Mouse (Mus musculus): ENCODE results near the gene Abhd5. TPM values are rescaled to one million over a fixed set of nuclear protein-coding genes. Genes with fewer than 3 reads are reported as not detected.

The Abhd5 gene
- polyA plus RNA-seq, 1 experiment from 2014 or later = 22.3 TPM

DNA sequence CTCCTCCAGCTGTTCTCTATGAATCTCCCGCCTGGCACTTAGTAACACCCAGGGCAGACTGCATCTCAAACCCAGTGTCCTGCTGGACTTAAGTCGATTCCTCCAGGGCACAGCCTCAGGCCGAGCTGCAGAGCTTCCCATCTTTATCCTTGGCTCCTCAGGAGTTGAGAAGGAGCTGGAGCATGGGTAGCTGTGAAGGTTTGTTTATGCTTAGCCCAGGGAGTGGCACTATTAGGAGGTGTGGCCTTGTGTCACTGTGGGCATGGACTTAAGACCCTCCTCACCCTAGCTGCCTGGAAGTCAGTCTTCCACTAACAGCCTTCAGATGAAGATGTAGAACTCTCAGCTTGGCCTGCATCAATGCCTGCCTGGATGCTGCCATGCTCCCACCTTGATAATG, 29.1 kb upstream of the Abhd5 start:
- H3K4me2 ChIP-seq (ENCODE audit: low read depth, low read length) = no peak overlapping the region
- TF ChIP-seq CTCF (IDR thresholded peaks at IDR 0.05; ENCODE audit: low read depth) = no peak
- TF ChIP-seq EP300 (IDR thresholded peaks at IDR 0.05; ENCODE audit: low read depth) = no peak
- no peak for DNase-seq
- no peaks in the 10 kb centered on the region for H3K36me3 ChIP-seq (replicated peaks; ENCODE audit: insufficient read depth, low read length)
- H3K9ac ChIP-seq (replicated peaks) = no peak overlapping the region
- no peaks in the 10 kb centered on the region for H3K9me3 ChIP-seq (ENCODE audit: low read length)
- peaks cover 17% of the 10 kb centered on the region for H3K4me1 ChIP-seq (ENCODE audit: insufficient read depth)
- ATAC-seq = no peak
- WGBS (ENCODE audit: insufficient replicate concordance) = 56% methylated on average over 3 of the region's 3 CpGs
- no peaks in the 10 kb centered on the region for H3K27me3 ChIP-seq (ENCODE audit: insufficient read depth, low read length)
- no peak overlapping the region for H3K27ac ChIP-seq (ENCODE audit: low read depth)
- H3K4me3 ChIP-seq (ENCODE audit: low read depth, low read length) = no peak overlapping the region

DNA sequence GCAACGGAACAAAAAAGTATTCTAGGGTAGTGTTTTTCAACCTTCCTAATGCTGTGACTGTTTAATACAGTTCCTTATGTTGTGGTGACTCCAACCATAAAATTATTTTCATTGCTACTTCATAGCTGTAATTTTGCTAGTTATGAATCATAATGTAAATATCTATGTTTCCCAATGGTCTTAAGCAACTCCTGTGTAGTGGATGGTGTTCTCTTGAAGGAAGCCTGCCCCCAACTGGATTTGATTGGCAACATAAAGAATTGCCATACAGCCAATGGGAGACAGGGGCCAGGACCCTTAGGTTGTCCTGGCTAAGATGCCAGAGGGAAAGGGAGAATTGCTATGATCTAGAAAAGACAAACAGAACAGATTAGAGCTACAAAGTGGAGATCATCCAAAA, 25.4 kb upstream of the Abhd5 start:
- 80% methylated on average over 1 of the region's 1 CpGs for WGBS (ENCODE audit: insufficient replicate concordance)
- ATAC-seq (no peak), DNase-seq (no peak)

DNA sequence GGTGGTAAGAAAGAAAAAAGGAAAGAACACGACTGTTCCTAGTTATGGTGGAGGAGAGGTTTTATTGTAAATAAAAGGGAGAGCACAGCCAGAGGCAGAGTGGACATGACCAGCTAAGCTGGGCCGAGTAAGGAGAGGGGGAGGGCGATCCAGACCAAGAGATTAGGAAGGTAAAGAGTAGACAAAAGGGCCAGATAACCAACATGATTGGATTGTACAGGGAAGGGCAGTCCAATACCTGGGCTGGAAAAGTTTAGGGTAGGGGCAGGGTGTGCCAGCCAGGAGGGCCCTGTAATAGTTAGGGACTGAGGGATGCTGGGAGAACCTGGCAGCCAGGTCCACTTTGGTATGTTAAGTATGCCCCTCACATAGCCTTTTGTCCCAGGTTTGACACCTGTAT, 23.2 kb upstream of the Abhd5 start:
- Histone ChIP-seq H3K27ac (ENCODE audit: low read depth) (no peak overlapping the region), H3K4me1 (ENCODE audit: insufficient read depth) (no peaks in the 10 kb centered on the region), H3K9me3 (ENCODE audit: low read length) (no peaks in the 10 kb centered on the region), H3K27me3 (ENCODE audit: insufficient read depth, low read length) (no peaks in the 10 kb centered on the region), H3K4me3 (ENCODE audit: low read depth, low read length) (no peak overlapping the region), H3K4me2 (ENCODE audit: low read depth, low read length) (no peak overlapping the region), H3K9ac (replicated peaks) (no peak overlapping the region), H3K36me3 (replicated peaks; ENCODE audit: insufficient read depth, low read length) (no peaks in the 10 kb centered on the region)
- ATAC-seq (no peak), DNase-seq (no peak)
- WGBS (ENCODE audit: insufficient replicate concordance) = 55% methylated on average over 3 of the region's 3 CpGs
- TF ChIP-seq EP300 (IDR thresholded peaks at IDR 0.05; ENCODE audit: low read depth) (no peak), CTCF (IDR thresholded peaks at IDR 0.05; ENCODE audit: low read depth) (no peak)

More for the DNA sequence above, 25.4 kb upstream of the Abhd5 start:
- H3K27me3 ChIP-seq (ENCODE audit: insufficient read depth, low read length) = no peaks in the 10 kb centered on the region
- H3K4me3 ChIP-seq (ENCODE audit: low read depth, low read length) = no peak overlapping the region
- TF ChIP-seq EP300 (IDR thresholded peaks at IDR 0.05; ENCODE audit: low read depth) (no peak), CTCF (IDR thresholded peaks at IDR 0.05; ENCODE audit: low read depth) (no peak)
- no peak overlapping the region for H3K4me2 ChIP-seq (ENCODE audit: low read depth, low read length)
- H3K4me1 ChIP-seq (ENCODE audit: insufficient read depth) = peaks cover 7% of the 10 kb centered on the region; the same call in 1 of the 2 replicates
- H3K9ac ChIP-seq (replicated peaks) = no peak overlapping the region
- no peak overlapping the region for H3K27ac ChIP-seq (ENCODE audit: low read depth)
- H3K9me3 ChIP-seq (ENCODE audit: low read length) = no peaks in the 10 kb centered on the region
- H3K36me3 ChIP-seq (replicated peaks; ENCODE audit: insufficient read depth, low read length) = no peaks in the 10 kb centered on the region

DNA sequence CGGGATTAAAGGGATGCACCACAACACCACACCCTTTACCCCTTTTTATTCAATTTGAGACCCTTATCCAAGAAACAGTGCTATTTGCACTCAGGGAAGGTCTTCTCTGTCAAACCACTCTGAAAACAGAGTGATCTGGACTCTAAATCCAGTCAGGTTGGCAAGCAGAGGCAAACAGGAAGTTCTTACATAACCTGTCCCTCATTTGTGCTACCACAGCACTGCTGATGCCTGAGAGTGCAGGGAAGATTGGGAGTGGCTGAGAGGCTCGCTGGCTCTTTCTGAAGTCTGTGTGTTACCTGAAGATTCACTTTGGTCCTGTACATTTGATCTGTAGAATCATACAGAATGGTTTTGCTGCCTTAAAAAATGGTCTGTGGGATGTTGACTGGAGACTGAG, 14.7 kb upstream of the Abhd5 start:
- no peak overlapping the region for H3K4me2 ChIP-seq (ENCODE audit: low read depth, low read length)
- no peak for TF ChIP-seq EP300 (IDR thresholded peaks at IDR 0.05; ENCODE audit: low read depth)
- no peak for TF ChIP-seq CTCF (IDR thresholded peaks at IDR 0.05; ENCODE audit: low read depth)
- WGBS (ENCODE audit: insufficient replicate concordance) = 29% methylated on average over 2 of the region's 2 CpGs

DNA sequence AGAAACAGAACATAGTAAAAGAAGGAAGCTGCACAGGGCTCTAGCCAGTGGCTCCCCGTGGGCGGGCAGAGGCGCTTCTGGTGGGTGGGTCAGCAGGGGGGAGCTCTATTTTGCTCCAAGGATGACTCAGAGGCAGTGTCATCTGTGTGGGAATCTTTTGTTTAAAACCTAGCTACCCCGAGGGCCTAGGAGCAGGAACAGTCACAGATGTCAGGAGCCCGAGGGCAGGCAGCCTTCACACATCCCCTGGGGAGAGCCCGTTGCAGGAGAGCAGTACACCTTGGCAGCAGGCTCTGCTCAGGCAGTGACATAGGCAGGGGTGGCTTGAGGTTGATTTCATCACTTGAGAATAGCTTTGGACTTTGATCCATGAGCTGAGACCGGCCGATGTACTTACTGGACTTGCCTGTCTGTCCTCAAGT, 13.9 kb upstream of the Abhd5 start:
- H3K27me3 ChIP-seq (ENCODE audit: insufficient read depth, low read length) = no peaks in the 10 kb centered on the region
- H3K27ac ChIP-seq (ENCODE audit: low read depth) = no peak overlapping the region
- H3K9me3 ChIP-seq (ENCODE audit: low read length) = no peaks in the 10 kb centered on the region
- no peak overlapping the region for H3K4me2 ChIP-seq (ENCODE audit: low read depth, low read length)
- no peak overlapping the region for H3K9ac ChIP-seq (replicated peaks)
- no peaks in the 10 kb centered on the region for H3K36me3 ChIP-seq (replicated peaks; ENCODE audit: insufficient read depth, low read length)
- no peak for DNase-seq
- peaks cover 7% of the 10 kb centered on the region for H3K4me1 ChIP-seq (ENCODE audit: insufficient read depth)
- WGBS (ENCODE audit: insufficient replicate concordance) = 27% methylated on average over 8 of the region's 8 CpGs
- no peak overlapping the region for H3K4me3 ChIP-seq (ENCODE audit: low read depth, low read length)
- ATAC-seq = peak; percentile 71
- TF ChIP-seq EP300 (IDR thresholded peaks at IDR 0.05; ENCODE audit: low read depth) (no peak), CTCF (IDR thresholded peaks at IDR 0.05; ENCODE audit: low read depth) (no peak)

More for the DNA sequence above, 14.7 kb upstream of the Abhd5 start:
- peaks cover 7% of the 10 kb centered on the region for H3K4me1 ChIP-seq (ENCODE audit: insufficient read depth)
- H3K9ac ChIP-seq (replicated peaks) = no peak overlapping the region
- H3K36me3 ChIP-seq (replicated peaks; ENCODE audit: insufficient read depth, low read length) = no peaks in the 10 kb centered on the region
- no peaks in the 10 kb centered on the region for H3K27me3 ChIP-seq (ENCODE audit: insufficient read depth, low read length)
- ATAC-seq (no peak), DNase-seq (no peak)
- H3K9me3 ChIP-seq (ENCODE audit: low read length) = no peaks in the 10 kb centered on the region
- H3K27ac ChIP-seq (ENCODE audit: low read depth) = no peak overlapping the region
- H3K4me3 ChIP-seq (ENCODE audit: low read depth, low read length) = no peak overlapping the region

DNA sequence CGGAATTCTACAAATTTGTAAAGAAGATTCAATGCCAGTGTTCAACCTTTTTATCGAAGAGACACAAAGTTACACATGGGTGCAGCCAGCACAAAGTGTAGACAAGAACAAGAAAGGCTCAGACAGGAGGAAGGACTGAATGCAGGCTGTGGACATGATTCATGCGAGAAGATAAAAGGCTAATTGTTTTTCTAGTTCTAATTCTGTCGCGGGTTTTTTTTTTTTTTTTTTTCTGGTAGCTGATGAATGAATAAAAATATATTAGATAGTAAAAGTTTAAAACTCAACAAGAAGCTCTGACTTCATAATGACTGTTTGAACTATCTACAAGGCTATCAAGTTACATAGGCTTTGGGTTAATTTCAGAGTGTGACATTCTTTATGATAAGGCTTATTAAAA, 11.4 kb upstream of the Abhd5 start:
- H3K4me3 ChIP-seq (ENCODE audit: low read depth, low read length) = no peak overlapping the region
- 0 out of 2 replicates have a peak, but pooled peaks cover 4% of the 10 kb centered on the region for H3K27me3 ChIP-seq (ENCODE audit: insufficient read depth, low read length)
- no peak for DNase-seq
- H3K9ac ChIP-seq (replicated peaks) = no peak overlapping the region
- no peaks in the 10 kb centered on the region for H3K36me3 ChIP-seq (replicated peaks; ENCODE audit: insufficient read depth, low read length)
- peaks cover 7% of the 10 kb centered on the region for H3K4me1 ChIP-seq (ENCODE audit: insufficient read depth)
- no peak for ATAC-seq
- no peak overlapping the region for H3K4me2 ChIP-seq (ENCODE audit: low read depth, low read length)
- H3K9me3 ChIP-seq (ENCODE audit: low read length) = no peaks in the 10 kb centered on the region
- TF ChIP-seq EP300 (IDR thresholded peaks at IDR 0.05; ENCODE audit: low read depth) (no peak), CTCF (IDR thresholded peaks at IDR 0.05; ENCODE audit: low read depth) (no peak)
- WGBS (ENCODE audit: insufficient replicate concordance) = 73% methylated on average over 5 of the region's 5 CpGs
- H3K27ac ChIP-seq (ENCODE audit: low read depth) = no peak overlapping the region

DNA sequence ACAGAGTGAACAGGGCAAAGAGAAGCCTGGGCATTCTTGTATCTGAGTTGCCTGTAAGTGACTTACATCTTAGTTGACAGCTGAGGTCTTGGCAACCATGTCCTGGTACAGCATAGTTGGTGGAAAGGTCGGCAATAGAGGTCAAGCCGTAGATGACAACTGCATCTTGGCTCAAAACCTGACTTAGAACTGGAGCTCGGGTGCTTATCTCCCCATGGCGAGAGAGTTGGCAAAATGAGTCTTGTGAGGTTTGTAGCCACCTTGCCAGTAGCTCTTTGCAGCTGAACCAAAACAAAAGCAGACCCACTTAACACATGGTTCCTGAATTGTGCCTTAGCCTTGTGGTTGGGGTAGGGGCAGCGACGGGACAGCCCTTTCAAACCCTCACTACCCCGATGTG, 8.0 kb upstream of the Abhd5 start:
- Histone ChIP-seq H3K27me3 (ENCODE audit: insufficient read depth, low read length) (0 out of 2 replicates have a peak, but pooled peaks cover 4% of the 10 kb centered on the region), H3K4me2 (ENCODE audit: low read depth, low read length) (no peak overlapping the region), H3K9me3 (ENCODE audit: low read length) (no peaks in the 10 kb centered on the region), H3K36me3 (replicated peaks; ENCODE audit: insufficient read depth, low read length) (no peaks in the 10 kb centered on the region), H3K9ac (replicated peaks) (no peak overlapping the region), H3K4me1 (ENCODE audit: insufficient read depth) (peaks cover 9% of the 10 kb centered on the region), H3K27ac (ENCODE audit: low read depth) (no peak overlapping the region), H3K4me3 (ENCODE audit: low read depth, low read length) (no peak overlapping the region)
- DNase-seq = no peak
- WGBS (ENCODE audit: insufficient replicate concordance) = 71% methylated on average over 7 of the region's 7 CpGs
- no peak for ATAC-seq
- TF ChIP-seq EP300 (IDR thresholded peaks at IDR 0.05; ENCODE audit: low read depth) = no peak
- TF ChIP-seq CTCF (IDR thresholded peaks at IDR 0.05; ENCODE audit: low read depth) = no peak

All from liver, postnatal 0 days (tissue).